Mouse (Mus musculus) ES-E14 (cell line): ENCODE results near the gene Stx8. TPM values are rescaled to one million over a fixed set of nuclear protein-coding genes. Genes with fewer than 3 reads are reported as not detected.

Source experiments
- DNase-seq: peaks from one replicate; pipeline ENCODE4 v3.0.0-alpha.2; 2013; ENCODE audit warnings: low read depth, low spot score
- H3K27ac ChIP-seq: 2 replicates; pipeline ENCODE4 v1.5.1; 2012; ENCODE audit warnings: low read depth, mild to moderate bottlenecking, low read length, moderate library complexity, mixed read lengths; ENCODE audit not compliant: poor library complexity, insufficient read depth, severe bottlenecking
- H3K36me3 ChIP-seq: 2 replicates; pipeline ENCODE4 v1.6.1; 2012; ENCODE audit warnings: mild to moderate bottlenecking, low read length, moderate library complexity, mixed read lengths; ENCODE audit not compliant: control insufficient read depth, poor library complexity, insufficient read depth, severe bottlenecking
- H3K4me1 ChIP-seq, 2 experiments: fragments of 150-350 bp in 1 of 2; sonication (generic) in 1 of 2; 2 replicates each; pipeline ENCODE4 v1.6.1; 2012; ENCODE audit warnings: low read length in 2 of 2, mild to moderate bottlenecking in 1 of 2, mixed read lengths in 1 of 2; ENCODE audit not compliant: control insufficient read depth in 2 of 2, insufficient read depth in 2 of 2, poor library complexity in 1 of 2
- H3K4me3 ChIP-seq, 2 experiments: fragments of 150-350 bp in 1 of 2; sonication (generic) in 1 of 2; 2 replicates each; pipeline ENCODE4 v1.5.1; 2012; ENCODE audit warnings: low read length in 2 of 2, low read depth in 1 of 2, mild to moderate bottlenecking in 1 of 2, mixed read lengths in 1 of 2; ENCODE audit not compliant: insufficient read depth in 1 of 2, poor library complexity in 1 of 2, severe bottlenecking in 1 of 2
- H3K9ac ChIP-seq: 2 replicates; pipeline ENCODE4 v1.6.1; 2012; ENCODE audit warnings: low read depth, mild to moderate bottlenecking, low read length, mixed read lengths; ENCODE audit not compliant: poor library complexity, insufficient read depth, severe bottlenecking
- H3K9me3 ChIP-seq: fragments of 150-350 bp; sonication (generic); 2 replicates; pipeline ENCODE4 v1.6.1; 2012; ENCODE audit warnings: low read depth, mild to moderate bottlenecking, low read length; ENCODE audit not compliant: control insufficient read depth, insufficient read depth
- CHD2 ChIP-seq: IDR thresholded peaks from 2 replicates; pipeline ENCODE4 v1.6.1; 2014; ENCODE audit warnings: mild to moderate bottlenecking, low read depth, low read length, inconsistent platforms
- HCFC1 ChIP-seq: IDR thresholded peaks from 2 replicates; pipeline ENCODE4 v1.6.1; 2012; ENCODE audit warnings: low read length, inconsistent platforms, borderline replicate concordance; ENCODE audit not compliant: insufficient read depth
- MAFK ChIP-seq: IDR thresholded peaks from 2 replicates; pipeline ENCODE4 v1.6.1; 2014; ENCODE audit warnings: mild to moderate bottlenecking, low read depth, low read length, inconsistent platforms; ENCODE audit not compliant: insufficient read depth
- ZC3H11A ChIP-seq: IDR thresholded peaks from 2 replicates; pipeline ENCODE4 v1.6.1; 2012; ENCODE audit warnings: low read depth, mild to moderate bottlenecking, inconsistent platforms, low read length, borderline replicate concordance
- ZNF384 ChIP-seq: IDR thresholded peaks from 2 replicates; pipeline ENCODE4 v1.6.1; 2012; ENCODE audit warnings: low read depth, low read length, inconsistent platforms
- in situ Hi-C, 2 experiments: fragments of 600-800 bp; cut with MboI; formaldehyde crosslinking; loops; one replicate each; pipeline ENCODE4 v1.15.1; 2025; ENCODE audit warnings: low sequenced_read_pairs in 2 of 2, inconsistent platforms in 1 of 2; ENCODE audit not compliant: unreplicated experiment in 2 of 2
- total RNA-seq: library from RNA; depleted of rRNA; stranded (reverse); fragments of 300-350 nt; gene quantifications from 2 replicates; pipeline ENCODE4 v1.2.3, GENCODE M21; 2012

The Stx8 gene
- total RNA-seq, 1 experiment, result 19.4 TPM

- Histone ChIP-seq H3K4me3 (no peak overlapping the region), H3K9ac (no peak overlapping the region), H3K4me1 (no peaks in the 10 kb centered on the region), H3K36me3 (no peaks in the 10 kb centered on the region; the same call in 1 of the 2 replicates), H3K27ac (no peak overlapping the region), H3K9me3 (no peaks in the 10 kb centered on the region)
- in situ Hi-C loops, result no loop called here
- no peak for DNase-seq
- TF ChIP-seq ZC3H11A (no peak), MAFK (no peak), ZNF384 (no peak), HCFC1 (no peak), CHD2 (no peak)
Measured at GRCm38 (mm10) chr11:68036133-68036959, 70.4 kb downstream of the Stx8 start.

DNA sequence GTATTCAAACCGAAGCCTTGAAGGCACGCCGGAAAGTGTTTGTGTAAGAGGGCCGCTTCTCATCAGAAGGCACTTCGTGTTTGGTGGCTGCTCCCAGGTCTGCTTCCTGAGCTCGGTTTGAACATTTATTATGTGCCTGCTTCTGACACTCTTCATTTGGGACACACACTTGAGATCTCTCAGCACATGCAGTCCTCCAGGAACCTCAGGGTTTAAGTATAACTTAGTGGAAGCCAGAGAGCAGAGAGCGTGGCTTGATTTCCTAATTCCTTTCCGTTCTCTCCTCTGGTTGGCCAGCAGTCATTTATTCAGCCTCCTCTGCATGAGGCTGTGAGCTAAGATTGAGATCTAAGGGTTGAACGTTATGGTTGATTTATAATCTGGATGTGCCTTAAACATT, 71.1 kb downstream of the Stx8 start:
- no peak overlapping the region for H3K27ac ChIP-seq
- H3K4me1 ChIP-seq, result no peaks in the 10 kb centered on the region
- TF ChIP-seq ZC3H11A (no peak), ZNF384 (no peak), HCFC1 (no peak), MAFK (no peak), CHD2 (no peak)
- H3K9ac ChIP-seq, result no peak overlapping the region
- DNase-seq, result no peak
- in situ Hi-C loops, result no loop called here
- no peak overlapping the region for H3K4me3 ChIP-seq
- no peaks in the 10 kb centered on the region for H3K9me3 ChIP-seq
- H3K36me3 ChIP-seq, result no peaks in the 10 kb centered on the region; the same call in 1 of the 2 replicates

DNA sequence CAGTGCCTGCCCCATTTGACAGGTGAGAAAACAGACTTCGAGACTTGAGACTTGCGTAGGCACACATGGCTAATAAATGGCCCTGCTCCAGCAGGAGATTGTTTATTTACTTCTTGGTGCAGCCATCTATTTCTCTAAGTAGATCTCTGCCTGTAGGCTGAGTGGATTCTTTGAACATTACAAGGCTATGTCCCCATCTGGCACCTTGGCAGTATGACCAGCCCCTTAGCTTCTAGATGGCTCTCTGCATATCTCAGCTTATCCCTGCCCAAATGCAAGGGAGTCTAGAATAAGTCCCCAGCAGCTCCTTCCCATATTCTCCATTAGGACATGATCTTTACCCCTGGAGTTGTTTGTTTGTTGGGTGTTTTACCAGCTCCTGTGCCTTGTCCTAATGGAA, 72.1 kb downstream of the Stx8 start:
- H3K9ac ChIP-seq, result no peak overlapping the region
- in situ Hi-C loops, result no loop called here
- no peak for TF ChIP-seq CHD2
- no peaks in the 10 kb centered on the region for H3K9me3 ChIP-seq
- H3K36me3 ChIP-seq, result no peaks in the 10 kb centered on the region; the same call in 1 of the 2 replicates
- no peaks in the 10 kb centered on the region for H3K4me1 ChIP-seq
- DNase-seq, result no peak
- H3K4me3 ChIP-seq, result no peak overlapping the region
- H3K27ac ChIP-seq, result no peak overlapping the region

- Histone ChIP-seq H3K36me3 (no peaks in the 10 kb centered on the region; the same call in 1 of the 2 replicates), H3K9me3 (no peaks in the 10 kb centered on the region), H3K27ac (no peak overlapping the region), H3K4me3 (no peak overlapping the region), H3K4me1 (no peaks in the 10 kb centered on the region; a peak in 1 of 4 replicates), H3K9ac (no peak overlapping the region)
- no peak for TF ChIP-seq ZNF384
- no peak for TF ChIP-seq CHD2
- no peak for TF ChIP-seq HCFC1
- no peak for DNase-seq
- in situ Hi-C loops, result no loop called here
Measured at GRCm38 (mm10) chr11:68044181-68044580, 78.2 kb downstream of the Stx8 start.

GRCm38 (mm10) chr11:68046916-68047315, 80.9 kb downstream of the Stx8 start:
- Histone ChIP-seq H3K9ac (no peak overlapping the region), H3K36me3 (no peaks in the 10 kb centered on the region; the same call in 1 of the 2 replicates), H3K4me1 (no peaks in the 10 kb centered on the region; a peak in 1 of 4 replicates), H3K9me3 (no peaks in the 10 kb centered on the region), H3K4me3 (no peak overlapping the region), H3K27ac (no peak overlapping the region)
- in situ Hi-C loops, result no loop called here
- 0 out of 2 replicates have a peak, but pooled peaks have one; percentile 9 for TF ChIP-seq ZC3H11A
- TF ChIP-seq ZNF384, result no peak
- no peak for TF ChIP-seq HCFC1
- no peak for DNase-seq
